Mouse (Mus musculus) 3T3-L1 (cell line): ENCODE results near the gene Vmn1r9.
A peak's percentile ranks its signal among the peaks of the same experiment; 100 is the strongest.
"Not testable (repeated sequence)": the region's sequence is repeated elsewhere in the genome, so short reads cannot be mapped to it uniquely, and the experiment has no call there.

ENCODE experiments used
- DNase-seq: peaks from one replicate; pipeline ENCODE4 v3.0.0-alpha.2; 2015; ENCODE audit warnings: low read depth, low spot score

The Vmn1r9 gene

DNA sequence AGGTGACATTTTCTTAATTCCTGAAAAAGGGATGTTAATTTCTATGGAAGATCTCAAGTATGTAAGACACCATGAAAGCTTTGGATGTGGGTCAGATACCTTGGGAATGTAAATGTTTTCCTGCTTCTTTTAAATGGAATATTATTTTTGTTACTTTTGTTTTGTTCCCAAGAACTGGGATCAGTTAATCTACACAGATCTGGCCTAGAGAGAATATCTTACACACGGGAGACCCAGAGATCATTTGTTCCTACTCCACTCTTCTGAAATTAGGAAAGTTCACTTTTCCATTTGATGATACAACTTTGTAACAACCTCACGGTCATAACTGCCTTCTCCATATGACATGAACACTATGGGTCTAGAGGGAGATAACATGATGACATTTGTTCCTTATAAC is at the start of gene Vmn1r9:
Gene Vmn1r9, plus strand, starts transcription at position 301 of the 400 bp plus-strand sequence.
- DNase-seq = no peak

DNA sequence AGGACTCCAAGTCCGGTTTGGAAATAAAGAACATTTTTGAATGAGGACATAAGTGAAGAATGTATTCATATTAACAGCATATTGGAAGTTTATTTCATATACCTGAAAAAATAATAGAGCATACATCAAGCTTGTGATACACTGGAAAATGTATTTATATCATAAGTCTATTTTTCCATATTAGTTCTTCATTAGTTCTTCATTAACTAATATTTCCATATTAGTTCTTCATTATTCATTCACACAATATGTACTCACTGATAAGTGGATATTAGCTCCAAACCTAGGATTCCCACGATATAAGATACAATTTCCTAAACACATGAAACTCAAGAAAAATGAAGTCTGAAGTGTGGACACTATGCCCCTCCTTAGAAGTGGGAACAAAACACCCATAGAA is 41.4 kb upstream of the Vmn1r9 start, which contains the start of gene Vmn1r7:
Gene Vmn1r7, minus strand, starts transcription at position 101 of the 400 bp plus-strand sequence.
- not testable (repeated sequence) for DNase-seq

DNA sequence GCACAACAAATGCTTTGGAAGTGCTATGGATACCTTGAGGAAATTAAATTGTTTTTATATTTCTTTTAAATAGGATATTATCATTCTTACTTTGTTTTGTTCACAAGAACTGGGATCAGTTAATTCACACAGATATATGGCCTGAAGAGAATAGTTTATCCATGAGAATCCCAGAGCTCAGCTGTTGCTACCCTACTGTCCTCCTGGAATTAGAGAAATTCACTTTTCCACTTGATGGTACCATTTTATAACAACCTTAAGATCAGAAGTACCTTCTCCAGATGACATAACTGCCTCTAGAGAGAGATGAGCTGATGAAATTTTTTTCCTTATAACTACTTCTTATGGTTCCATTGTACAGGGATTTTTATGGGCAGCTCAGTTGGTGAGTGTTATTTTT is 34.6 kb upstream of the Vmn1r9 start, which contains the start of gene Vmn1r8:
Gene Vmn1r8, plus strand, starts transcription at position 301 of the 400 bp plus-strand sequence.
- no peak for DNase-seq

DNA sequence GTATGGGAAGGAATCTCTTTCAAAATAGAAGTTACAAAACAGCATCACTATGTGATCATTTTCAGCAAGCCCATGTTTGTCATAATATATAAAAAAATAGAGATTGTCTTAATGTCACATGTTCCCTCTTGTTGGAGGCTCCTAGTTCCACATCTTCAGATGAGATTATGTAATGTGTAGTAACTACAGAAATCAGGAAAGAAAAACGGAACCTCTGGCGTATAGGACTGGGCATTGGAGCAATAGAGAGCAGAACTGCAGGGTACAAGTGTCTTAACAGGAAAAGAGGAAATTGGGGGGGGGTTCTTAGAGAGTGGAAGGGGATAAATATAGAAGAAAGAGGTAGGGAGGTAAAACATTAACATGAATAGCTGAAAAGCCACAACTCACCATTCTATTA is 31.9 kb upstream of the Vmn1r9 start:
- DNase-seq = no peak

DNA sequence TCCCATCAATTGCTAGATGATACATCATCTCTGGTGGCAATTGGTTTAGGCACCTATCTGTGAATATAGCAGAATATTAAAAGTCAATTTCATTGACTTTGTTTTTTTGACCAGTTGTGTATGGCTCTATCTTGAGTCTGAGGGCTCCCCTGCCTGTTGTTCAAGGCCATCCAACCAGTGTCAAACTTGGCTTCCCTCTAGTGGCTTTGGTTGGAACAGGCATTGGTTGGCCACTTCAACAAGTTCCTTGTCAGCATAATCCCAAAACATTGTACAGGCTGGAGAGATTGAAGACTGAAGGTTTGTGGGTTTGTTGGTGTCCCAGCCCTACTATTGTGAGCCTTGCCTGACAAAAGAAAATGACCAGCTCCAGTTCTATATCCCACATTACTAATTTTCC is 2.9 kb upstream of the Vmn1r9 start:
- peak; percentile 10 for DNase-seq

DNA sequence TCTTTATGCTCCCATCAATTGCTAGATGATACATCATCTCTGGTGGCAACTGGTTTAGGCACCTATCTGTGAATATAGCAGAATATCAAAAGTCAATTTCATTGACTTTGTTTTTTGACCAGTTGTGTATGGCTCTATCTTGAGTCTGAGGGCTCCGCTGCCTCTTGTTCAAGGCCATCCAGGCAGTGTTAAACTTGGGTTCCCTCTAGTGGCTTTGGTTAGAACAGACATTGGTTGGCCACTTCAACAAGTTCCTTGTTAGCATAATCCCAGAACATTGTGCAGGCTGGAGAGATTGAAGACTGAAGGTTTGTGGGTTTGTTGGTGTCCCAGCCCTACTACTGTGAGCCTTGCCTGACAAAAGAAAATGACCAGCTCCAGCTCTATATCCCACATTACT is 39.8 kb downstream of the Vmn1r9 start:
- DNase-seq = peak; percentile 16

DNA sequence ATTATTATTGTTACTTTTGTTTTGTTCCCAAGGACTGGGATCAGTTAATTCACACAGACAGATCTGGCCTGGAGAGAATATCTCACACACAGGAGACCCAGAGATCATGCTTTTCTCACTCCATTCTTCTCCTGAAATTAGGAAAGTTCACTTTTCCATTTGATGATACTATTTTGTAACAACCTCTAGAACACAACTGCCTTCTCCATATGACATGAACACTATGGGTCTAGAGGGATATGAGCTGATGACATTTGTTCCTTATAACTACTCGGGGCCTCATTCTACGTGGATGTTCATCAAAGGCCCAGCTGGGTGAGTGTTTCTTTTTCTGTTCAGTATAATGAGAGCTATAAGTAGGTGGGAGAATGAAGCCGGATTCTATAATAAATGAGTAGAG is 42.6 kb downstream of the Vmn1r9 start, which contains the start of gene Vmn1r10:
Gene Vmn1r10, plus strand, starts transcription at position 301 of the 400 bp plus-strand sequence.
- no peak for DNase-seq
